Mouse (Mus musculus) liver, adult 10 weeks (tissue): Measurements from ENCODE around the gene Gm7954. TPM values are rescaled to one million over a fixed set of nuclear protein-coding genes. Genes with fewer than 3 reads are reported as not detected.

Source experiments
- polyA plus RNA-seq: library from polyadenylated mRNA; stranded (reverse); fragments of 350-450 nt; fragmentation: Illumina TruSeq; extraction: RNeasy Lipid Tissue Mini Kit (QIAGEN cat#74804); gene quantifications from one replicate; pipeline ENCODE4 v1.2.3, GENCODE M21; 2014; ENCODE audit warnings: low read depth, low replicate concordance

Gene Gm7954
- not detected for polyA plus RNA-seq

GRCm38 (mm10) chr14:41453418-41453817, at the start of gene Gm7954:
Gm7954 (minus strand) TSS chr14:41453518.

GRCm38 (mm10) chr14:41489385-41489784, 36.1 kb upstream of the Gm7954 start, which contains the start of gene Gm3486:
Gm3486 (minus strand) TSS chr14:41489485.

GRCm38 (mm10) chr14:41408181-41408580, 45.1 kb downstream of the Gm7954 start, which contains the start of gene Gm6482:
Gm6482 (minus strand) TSS chr14:41408281.

Other genes starting within 250 kb of the Gm7954 start
- not detected for gene Gm2832, start 174.7 kb downstream of the Gm7954 start, polyA plus RNA-seq
- not detected for gene Gm5798, start 104.9 kb downstream of the Gm7954 start, polyA plus RNA-seq
- gene Gm7945, start 67.1 kb downstream of the Gm7954 start, polyA plus RNA-seq = not detected
- gene Gm6482, start 45.2 kb downstream of the Gm7954 start, polyA plus RNA-seq = not detected
- gene Gm3486, start 36.0 kb upstream of the Gm7954 start, polyA plus RNA-seq = not detected
- gene Gm7970, start 102.1 kb upstream of the Gm7954 start, polyA plus RNA-seq = not detected
- not detected for gene 1700049E17Rik2, start 119.7 kb upstream of the Gm7954 start, polyA plus RNA-seq
- not detected for gene Gm3072, start 171.1 kb upstream of the Gm7954 start, polyA plus RNA-seq
- not detected for gene Gm3676, start 193.0 kb upstream of the Gm7954 start, polyA plus RNA-seq
- gene Gm8068, start 248.4 kb upstream of the Gm7954 start, polyA plus RNA-seq = not detected